Mouse (Mus musculus) kidney, embryonic 16.5 days (tissue): ENCODE measurements around the gene Sipa1l3. TPM values are rescaled to one million over a fixed set of nuclear protein-coding genes. Genes with fewer than 3 reads are reported as not detected.

Experiments
- ATAC-seq: fragments of 200-750 bp; cut with Nextera tagmentation; 2 replicates; pipeline ENCODE4 v1.8.0; 2017; ENCODE audit warnings: moderate TSS enrichment; ENCODE audit not compliant: low FRiP score, low TSS enrichment
- H3K27ac ChIP-seq: fragments of 300-500 bp; sonication (generic); 2 replicates; pipeline ENCODE4 v1.5.1; 2014; ENCODE audit warnings: low read length
- H3K27me3 ChIP-seq: fragments of 300-500 bp; sonication (generic); 2 replicates; pipeline ENCODE4 v1.6.1; 2014; ENCODE audit warnings: low read length, control low read depth, mixed read lengths; ENCODE audit not compliant: insufficient read depth
- H3K36me3 ChIP-seq: fragments of 300-500 bp; sonication (generic); 2 replicates; pipeline ENCODE4 v1.6.1; 2014; ENCODE audit warnings: low read length, control low read depth, mixed read lengths; ENCODE audit not compliant: insufficient read depth
- H3K4me1 ChIP-seq: fragments of 300-500 bp; sonication (generic); 2 replicates; pipeline ENCODE4 v1.6.1; 2014; ENCODE audit warnings: low read length, control low read depth, mixed read lengths; ENCODE audit not compliant: insufficient read depth
- H3K4me2 ChIP-seq: fragments of 300-500 bp; sonication (generic); replicated peaks from 2 replicates; pipeline ENCODE4 v1.6.1; 2014; ENCODE audit warnings: low read depth, low read length
- H3K4me3 ChIP-seq: fragments of 300-500 bp; sonication (generic); 2 replicates; pipeline ENCODE4 v1.5.1; 2014; ENCODE audit warnings: mild to moderate bottlenecking, low read length
- H3K9ac ChIP-seq: fragments of 300-500 bp; sonication (generic); replicated peaks from 2 replicates; pipeline ENCODE4 v1.6.1; 2014; ENCODE audit warnings: low read length
- H3K9me3 ChIP-seq: fragments of 300-500 bp; sonication (generic); 2 replicates; pipeline ENCODE4 v1.6.1; 2016; ENCODE audit warnings: low read length, control low read depth
- WGBS: fragments of 180-500 bp; shearing (Covaris S2); extraction: QIAGEN DNeasy Blood & Tissue Kit; methylation state at CpG from one replicate; pipeline ENCODE4 v1.1.7; 2014; 5-methylcytosine and 5-hydroxymethylcytosine counted together
- polyA plus RNA-seq: library from polyadenylated mRNA; unstranded; fragments of >200 nt; fragmentation: Nextera tagmentation; extraction: Ambion mirVana; gene quantifications from 2 replicates; pipeline ENCODE4 v1.2.1, GENCODE M21; 2015

The Sipa1l3 gene
- polyA plus RNA-seq, 1 experiment from 2014 or later = 15.8 TPM

DNA sequence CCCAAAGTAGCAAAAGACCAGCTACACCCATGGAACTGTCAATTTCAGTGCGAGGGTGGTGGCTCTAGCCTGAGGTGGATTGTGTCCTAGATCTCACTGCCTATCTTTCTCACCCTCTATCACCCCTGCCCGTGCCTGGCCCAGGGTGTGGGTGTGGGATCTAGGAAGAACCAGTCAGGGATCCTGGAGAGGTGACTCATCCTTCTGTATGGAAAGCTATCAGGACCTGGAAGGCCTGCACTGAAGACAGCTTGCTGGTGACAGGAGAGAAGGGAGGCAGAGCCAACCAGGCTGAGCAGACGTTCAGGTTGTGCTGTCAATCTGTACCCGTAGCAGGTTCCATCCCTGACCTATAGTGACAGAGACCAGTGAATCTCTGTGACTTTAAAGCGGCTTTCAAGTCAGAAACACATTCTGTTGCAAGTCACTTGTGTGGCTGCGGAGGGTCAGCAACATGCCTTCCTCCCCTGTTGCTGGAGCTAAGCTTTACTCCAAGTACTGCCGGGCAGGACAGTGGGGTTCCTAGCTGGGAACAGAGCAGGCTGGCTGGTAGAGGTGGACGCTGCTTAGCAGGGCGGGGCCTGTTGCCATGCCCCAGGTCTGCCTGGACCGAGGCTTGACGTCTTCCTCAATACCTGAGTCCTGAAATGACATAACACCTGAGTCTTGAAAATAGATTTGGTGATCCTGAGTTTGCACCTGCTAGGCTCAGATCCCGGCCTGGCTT, 122.1 kb downstream of the Sipa1l3 start:
- no peaks in the 10 kb centered on the region for H3K27me3 ChIP-seq
- H3K4me1 ChIP-seq = no peaks in the 10 kb centered on the region
- H3K9ac ChIP-seq = no peak overlapping the region
- H3K4me3 ChIP-seq = no peak overlapping the region
- H3K27ac ChIP-seq = no peak overlapping the region
- no peak for ATAC-seq
- WGBS = 88% methylated on average over 12 of the region's 12 CpGs
- H3K4me2 ChIP-seq = no peak overlapping the region
- H3K36me3 ChIP-seq = peaks cover 43% of the 10 kb centered on the region
- H3K9me3 ChIP-seq = no peaks in the 10 kb centered on the region

DNA sequence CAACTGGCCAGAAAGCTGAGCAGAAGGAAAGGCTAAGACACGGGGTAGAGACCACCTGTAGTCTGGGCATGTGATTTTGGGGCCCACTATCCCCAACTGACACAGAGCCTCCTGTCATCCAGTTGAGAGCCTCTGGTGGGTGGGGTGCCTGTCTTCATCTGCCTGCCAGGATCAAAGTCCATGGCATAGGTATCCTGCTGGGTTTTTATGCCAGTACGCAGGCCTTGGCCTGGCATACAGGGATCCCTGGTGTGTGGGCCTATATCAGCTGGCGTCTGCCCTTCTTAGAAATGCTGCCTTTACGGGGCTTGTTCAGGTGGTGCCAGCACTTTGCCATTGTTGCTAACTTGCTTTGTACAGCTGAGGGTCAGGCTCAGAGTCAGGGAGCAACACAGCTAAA, 123.3 kb downstream of the Sipa1l3 start:
- no peak for ATAC-seq
- Histone ChIP-seq H3K36me3 (peaks cover 36% of the 10 kb centered on the region), H3K4me1 (no peaks in the 10 kb centered on the region), H3K27ac (no peak overlapping the region), H3K27me3 (no peaks in the 10 kb centered on the region), H3K4me2 (no peak overlapping the region), H3K9me3 (no peaks in the 10 kb centered on the region), H3K9ac (no peak overlapping the region), H3K4me3 (no peak overlapping the region)
- WGBS = 87% methylated on average over 4 of the region's 4 CpGs

DNA sequence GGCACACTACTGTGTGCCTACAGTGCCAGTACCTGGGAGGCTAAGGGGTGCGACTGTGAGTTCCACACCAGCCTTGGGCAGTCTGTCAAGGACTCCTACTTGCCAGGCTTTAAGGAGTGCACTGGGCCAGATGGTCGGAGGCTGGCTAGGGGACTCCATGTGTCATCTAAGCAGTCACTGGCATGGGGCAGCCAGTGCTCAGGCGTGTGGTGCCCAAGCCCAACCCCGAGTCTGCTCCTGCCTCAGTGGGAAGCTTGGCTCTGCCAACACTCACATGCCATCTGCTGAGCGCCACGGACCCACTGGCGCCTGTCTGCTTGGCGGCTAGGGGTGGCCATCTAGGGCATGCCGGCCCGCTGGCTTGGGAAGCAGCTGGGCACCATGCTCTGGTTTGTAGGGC, 125.1 kb downstream of the Sipa1l3 start:
- peak; percentile 29; the same call in 1 of the 2 replicates for ATAC-seq
- Histone ChIP-seq H3K9ac (no peak overlapping the region), H3K4me1 (no peaks in the 10 kb centered on the region), H3K4me3 (no peak overlapping the region), H3K36me3 (peaks cover 20% of the 10 kb centered on the region), H3K9me3 (no peaks in the 10 kb centered on the region), H3K27ac (no peak overlapping the region), H3K4me2 (no peak overlapping the region), H3K27me3 (no peaks in the 10 kb centered on the region)
- 94% methylated on average over 10 of the region's 10 CpGs for WGBS

DNA sequence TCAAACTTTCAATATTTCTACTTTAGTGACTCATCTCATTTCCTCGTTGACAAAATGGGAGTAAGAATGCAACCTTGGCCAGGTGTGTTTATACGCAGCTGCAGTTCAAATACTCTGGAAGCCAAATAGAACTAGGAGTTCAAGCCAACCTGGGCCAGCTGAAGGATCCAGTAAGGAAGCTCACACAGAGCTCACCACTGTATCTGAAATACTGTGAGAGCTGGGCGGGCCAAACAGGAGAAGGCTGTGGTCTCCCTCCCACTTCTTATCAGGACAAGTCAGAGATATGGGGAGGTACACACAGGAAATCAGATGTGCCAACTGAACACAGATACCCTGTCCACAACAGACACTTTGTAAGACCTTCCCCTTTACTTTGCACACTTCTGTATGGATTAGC, 125.6 kb downstream of the Sipa1l3 start:
- 88% methylated on average over 3 of the region's 3 CpGs for WGBS
- H3K27ac ChIP-seq = no peak overlapping the region
- no peak overlapping the region for H3K4me3 ChIP-seq
- no peaks in the 10 kb centered on the region for H3K4me1 ChIP-seq
- H3K36me3 ChIP-seq = peaks cover 21% of the 10 kb centered on the region
- no peak for ATAC-seq
- H3K9me3 ChIP-seq = no peaks in the 10 kb centered on the region
- no peak overlapping the region for H3K9ac ChIP-seq
- H3K4me2 ChIP-seq = no peak overlapping the region
- no peaks in the 10 kb centered on the region for H3K27me3 ChIP-seq

DNA sequence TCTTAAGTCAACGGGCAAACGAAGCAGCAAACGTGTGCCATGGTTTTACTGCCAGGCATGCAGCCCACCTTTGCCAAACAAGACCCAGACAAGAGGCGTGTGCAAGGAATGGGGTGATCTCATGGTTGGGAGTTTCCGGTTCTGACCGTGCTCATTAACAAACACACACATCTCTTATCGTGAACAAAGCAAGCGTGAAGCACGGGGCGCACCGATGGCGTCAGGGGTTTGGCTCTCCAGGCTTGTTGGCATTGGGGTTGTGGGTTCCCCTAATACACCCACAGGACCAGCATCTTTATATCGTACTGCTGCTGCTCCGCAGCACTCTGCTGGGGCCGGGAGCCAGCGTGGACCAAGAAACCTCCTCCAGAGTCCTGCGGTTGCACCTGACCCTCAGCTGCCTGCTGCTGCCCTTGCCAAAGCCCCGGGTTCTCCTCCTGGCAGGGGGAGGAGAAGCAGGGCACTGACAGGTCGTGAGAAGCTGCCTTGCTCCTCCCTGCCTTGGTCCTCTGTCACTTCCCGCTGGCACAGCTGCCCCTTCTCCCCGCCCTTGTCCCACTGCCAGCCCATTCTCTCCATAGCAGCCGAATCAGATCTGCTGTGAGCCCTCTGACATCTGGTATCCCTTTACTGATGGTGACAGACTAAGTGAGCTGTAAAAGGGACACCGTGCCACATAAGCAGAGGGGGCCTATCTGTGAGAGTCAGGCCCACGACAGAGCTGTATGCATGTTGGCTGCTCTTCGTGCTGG, 126.5 kb downstream of the Sipa1l3 start:
- WGBS = 76% methylated on average over 25 of the region's 25 CpGs
- no peaks in the 10 kb centered on the region for H3K9me3 ChIP-seq
- ATAC-seq = no peak
- H3K9ac ChIP-seq = no peak overlapping the region
- no peaks in the 10 kb centered on the region for H3K4me1 ChIP-seq
- no peaks in the 10 kb centered on the region for H3K27me3 ChIP-seq
- H3K4me2 ChIP-seq = no peak overlapping the region
- no peak overlapping the region for H3K4me3 ChIP-seq
- H3K27ac ChIP-seq = no peak overlapping the region
- H3K36me3 ChIP-seq = peaks cover 28% of the 10 kb centered on the region

DNA sequence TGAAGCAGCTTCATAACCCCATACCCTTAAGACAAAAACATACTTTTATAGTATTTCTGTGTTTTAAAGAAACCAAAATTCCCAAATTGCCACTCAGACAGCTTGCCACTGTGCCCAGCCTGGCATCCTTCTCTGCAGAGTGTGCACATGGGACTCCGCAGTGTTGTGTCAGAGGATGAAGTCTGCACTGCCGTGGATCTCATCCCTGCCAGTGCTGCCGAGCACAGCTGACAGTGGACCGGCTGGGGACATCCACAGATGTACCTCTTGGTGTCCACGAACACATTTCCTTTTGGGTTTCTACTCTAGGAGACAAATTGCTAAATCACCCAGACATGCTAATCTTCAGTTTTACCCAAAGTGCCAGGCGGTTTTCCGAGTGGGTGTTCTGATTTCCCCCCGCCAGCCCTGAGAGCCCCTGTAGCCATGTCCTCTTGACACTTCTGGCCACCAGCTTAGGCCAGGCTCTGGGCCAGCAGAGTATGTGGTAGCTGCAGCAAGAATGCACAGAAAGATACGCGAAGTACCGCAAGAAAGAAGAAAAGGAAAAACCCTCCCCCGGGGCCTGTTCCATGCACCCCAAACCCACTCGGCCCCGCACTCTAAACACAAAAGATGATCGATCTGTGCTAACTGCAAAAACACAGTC, 127.2 kb downstream of the Sipa1l3 start:
- no peaks in the 10 kb centered on the region for H3K27me3 ChIP-seq
- H3K4me1 ChIP-seq = no peaks in the 10 kb centered on the region
- no peak for ATAC-seq
- H3K9ac ChIP-seq = no peak overlapping the region
- no peak overlapping the region for H3K4me2 ChIP-seq
- no peak overlapping the region for H3K4me3 ChIP-seq
- H3K36me3 ChIP-seq = peaks cover 22% of the 10 kb centered on the region
- H3K27ac ChIP-seq = no peak overlapping the region
- 91% methylated on average over 15 of the region's 15 CpGs for WGBS
- no peaks in the 10 kb centered on the region for H3K9me3 ChIP-seq

DNA sequence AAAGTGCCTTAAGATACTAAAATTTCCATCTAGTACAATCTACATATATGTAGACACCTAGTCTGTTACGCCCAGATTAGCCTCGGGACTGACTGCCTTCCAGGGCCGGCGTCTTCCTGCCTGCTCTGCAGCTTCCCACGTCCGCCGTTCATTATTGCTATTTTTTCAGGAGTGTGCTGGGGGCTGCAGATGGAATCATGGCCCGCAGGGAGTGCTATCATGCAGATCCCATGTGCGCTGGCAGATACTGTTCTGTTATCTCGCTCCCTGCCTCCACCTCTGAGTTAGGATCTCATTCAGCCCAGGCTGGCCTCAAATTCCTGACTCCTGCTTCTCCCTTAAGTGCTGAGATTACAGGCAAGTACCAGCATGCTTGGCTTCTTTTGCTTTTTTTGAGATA, 128.2 kb downstream of the Sipa1l3 start:
- Histone ChIP-seq H3K9me3 (no peaks in the 10 kb centered on the region), H3K27me3 (no peaks in the 10 kb centered on the region), H3K4me1 (no peaks in the 10 kb centered on the region), H3K4me2 (no peak overlapping the region), H3K4me3 (no peak overlapping the region), H3K27ac (no peak overlapping the region), H3K36me3 (peaks cover 26% of the 10 kb centered on the region), H3K9ac (no peak overlapping the region)
- no peak for ATAC-seq
- WGBS = 79% methylated on average over 10 of the region's 10 CpGs

DNA sequence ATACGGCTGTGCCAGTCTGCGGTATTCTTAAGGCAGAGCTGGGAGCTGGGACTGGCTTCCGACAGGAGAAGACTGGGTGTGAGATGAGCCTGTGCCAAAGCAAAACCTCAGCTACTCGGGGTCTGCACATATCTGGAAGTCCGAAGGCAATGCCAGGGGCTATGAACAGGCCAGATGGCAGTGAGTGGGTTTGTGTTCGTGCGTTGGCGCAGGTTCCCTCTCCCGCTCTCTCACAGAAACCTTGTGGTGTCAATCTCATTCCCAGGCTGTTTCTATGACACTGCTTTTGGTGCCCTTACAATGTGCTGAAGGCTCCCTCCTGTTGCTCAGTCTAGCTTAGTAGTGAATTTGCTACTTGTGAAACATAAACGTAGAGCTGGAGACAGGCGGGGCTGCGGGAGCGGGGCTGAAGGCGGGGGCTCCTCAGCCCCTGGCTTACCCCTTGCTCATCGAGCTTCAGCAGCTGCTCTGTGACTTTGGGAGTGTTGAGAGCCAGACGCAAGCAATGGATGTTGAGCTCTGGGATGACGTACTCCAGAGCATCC, 130.8 kb downstream of the Sipa1l3 start:
- Histone ChIP-seq H3K27ac (no peak overlapping the region), H3K9me3 (no peaks in the 10 kb centered on the region), H3K9ac (no peak overlapping the region), H3K4me3 (no peak overlapping the region), H3K27me3 (no peaks in the 10 kb centered on the region), H3K4me1 (no peaks in the 10 kb centered on the region), H3K4me2 (no peak overlapping the region), H3K36me3 (peaks cover 23% of the 10 kb centered on the region; the same call in 1 of the 2 replicates)
- WGBS = 88% methylated on average over 17 of the region's 17 CpGs
- no peak for ATAC-seq

DNA sequence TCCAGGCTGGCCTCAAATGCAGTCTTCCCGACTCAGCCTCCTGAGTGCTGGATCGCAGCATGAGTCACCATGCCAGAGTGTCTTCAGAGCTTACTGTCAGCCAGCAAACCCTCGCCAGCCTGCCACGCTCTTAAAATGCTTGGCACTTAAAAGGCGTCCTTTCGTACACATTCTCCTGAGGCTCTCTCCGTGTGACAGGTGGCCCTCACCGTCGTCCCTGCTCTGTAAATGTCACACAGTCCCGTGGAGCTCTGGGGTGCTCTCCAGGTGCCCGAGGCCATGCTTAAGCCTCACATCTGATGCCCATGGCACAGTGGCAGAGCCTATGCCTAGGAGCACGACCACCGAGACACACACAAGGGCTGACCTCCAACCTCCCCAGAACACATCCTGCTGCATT, 132.1 kb downstream of the Sipa1l3 start:
- Histone ChIP-seq H3K27me3 (no peaks in the 10 kb centered on the region), H3K4me3 (no peak overlapping the region), H3K36me3 (peaks cover 28% of the 10 kb centered on the region; the same call in 1 of the 2 replicates), H3K4me1 (no peaks in the 10 kb centered on the region), H3K9me3 (no peaks in the 10 kb centered on the region), H3K4me2 (no peak overlapping the region), H3K9ac (no peak overlapping the region), H3K27ac (no peak overlapping the region)
- ATAC-seq = no peak
- WGBS = 95% methylated on average over 13 of the region's 13 CpGs
